Mouse (Mus musculus) embryonic stem cell, embryonic (primary cell): Measurements from ENCODE around the gene Bag2.

ENCODE experiments used
- CTCF ChIA-PET, 4 experiments: fragments of 300-600 bp in 2 of 4; fragments of 350-600 bp in 2 of 4; sonication (Branson Sonifier 250); formaldehyde crosslinking; loops; one replicate each; lab custom pipeline; 2022; ENCODE audit warnings: inconsistent platforms in 2 of 4; lab: Charles Lee
- POLR2A ChIA-PET, 4 experiments: fragments of 300-600 bp in 2 of 4; fragments of 350-600 bp in 2 of 4; sonication (Branson Sonifier 250); formaldehyde crosslinking; loops; one replicate each; lab custom pipeline; 2022; ENCODE audit warnings: antibody characterized with exemption in 4 of 4, inconsistent platforms in 1 of 4; lab: Charles Lee

Gene Bag2

DNA sequence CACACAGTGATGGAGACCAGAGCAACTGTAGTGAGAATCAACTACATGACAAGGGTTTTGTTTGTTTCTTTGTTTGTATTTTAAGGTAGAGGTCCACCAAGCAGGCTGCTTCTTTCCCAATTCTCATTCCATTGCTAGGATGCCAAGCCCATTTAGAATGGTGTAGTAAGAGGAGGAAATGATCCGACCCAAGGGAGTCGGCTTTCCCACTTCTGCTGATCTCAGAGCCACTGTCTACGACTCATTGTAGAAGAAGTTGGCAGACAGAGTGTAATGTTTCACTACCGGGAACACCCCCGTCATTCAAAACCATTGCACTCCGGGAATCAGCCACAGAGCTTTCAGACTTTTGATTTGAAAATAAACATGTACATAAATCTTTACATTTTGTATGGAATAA lies 33.1 kb downstream of the Bag2 start:
- CTCF ChIA-PET, result interaction anchor here in 1 of 4 experiments (1.3 kb wide), 1 partner anchor 15 kb away, joined by 4 read pairs; no protein-coding TSS in a partner anchor
- POLR2A ChIA-PET, result interaction anchor here in 3 of 4 experiments (0.6 to 1.3 kb wide), 5 partner anchors 10 to 119 kb away, joined by 3 to 4 read pairs (median 3); no protein-coding TSS in a partner anchor

DNA sequence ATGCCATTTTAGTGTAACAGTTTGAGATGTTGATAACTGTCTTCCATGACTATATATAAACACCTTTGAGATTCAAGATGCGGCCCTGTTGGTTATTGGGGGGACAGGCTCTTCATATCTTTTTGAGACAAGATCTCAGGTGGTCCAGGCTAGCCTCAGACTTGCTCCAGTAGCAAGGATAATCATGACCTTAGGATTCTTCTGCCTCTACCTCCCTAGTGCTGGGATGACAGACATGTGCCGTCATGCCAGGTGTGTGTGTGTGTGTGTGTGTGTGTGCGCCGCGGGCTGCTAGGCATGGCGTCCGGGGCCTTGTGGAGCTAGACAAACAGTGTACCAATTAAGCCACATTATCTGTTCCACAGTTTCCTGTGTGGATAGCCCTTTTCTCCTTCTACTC lies 36.6 kb downstream of the Bag2 start:
- CTCF ChIA-PET, result interaction anchor here in 2 of 4 experiments (0.7 to 1.8 kb wide), 2 partner anchors 19 to 22 kb away, joined by 4 to 7 read pairs; no protein-coding TSS in a partner anchor
- POLR2A ChIA-PET, result interaction anchor here in 2 of 4 experiments (0.6 to 1.9 kb wide), 5 partner anchors 11 to 676 kb away, joined by 3 to 5 read pairs (median 3); no protein-coding TSS in a partner anchor

DNA sequence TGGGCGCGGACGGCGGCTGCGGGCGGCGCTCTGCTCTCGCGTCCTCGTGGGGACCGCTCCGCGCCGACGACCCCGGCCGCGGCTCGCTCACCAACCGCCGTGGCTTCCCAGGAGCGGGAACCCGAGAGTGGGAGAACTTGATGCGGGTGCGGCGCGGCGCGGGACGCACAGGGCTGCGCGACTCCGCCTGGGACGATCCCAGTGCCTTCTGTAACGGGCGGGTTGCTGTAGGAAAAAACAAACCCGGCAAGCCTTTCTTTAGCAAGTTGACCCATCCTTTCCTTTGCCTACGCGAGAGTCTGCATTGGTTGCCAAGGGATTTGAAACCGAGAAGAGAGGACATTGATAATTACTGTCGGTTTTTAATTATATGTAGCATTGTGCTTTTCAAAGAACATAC lies 37.4 kb downstream of the Bag2 start:
- CTCF ChIA-PET, result no interaction called here
- POLR2A ChIA-PET, result interaction anchor here in 2 of 4 experiments (1.0 kb wide), 2 partner anchors 19 to 57 kb away, joined by 3 to 4 read pairs; no protein-coding TSS in a partner anchor

DNA sequence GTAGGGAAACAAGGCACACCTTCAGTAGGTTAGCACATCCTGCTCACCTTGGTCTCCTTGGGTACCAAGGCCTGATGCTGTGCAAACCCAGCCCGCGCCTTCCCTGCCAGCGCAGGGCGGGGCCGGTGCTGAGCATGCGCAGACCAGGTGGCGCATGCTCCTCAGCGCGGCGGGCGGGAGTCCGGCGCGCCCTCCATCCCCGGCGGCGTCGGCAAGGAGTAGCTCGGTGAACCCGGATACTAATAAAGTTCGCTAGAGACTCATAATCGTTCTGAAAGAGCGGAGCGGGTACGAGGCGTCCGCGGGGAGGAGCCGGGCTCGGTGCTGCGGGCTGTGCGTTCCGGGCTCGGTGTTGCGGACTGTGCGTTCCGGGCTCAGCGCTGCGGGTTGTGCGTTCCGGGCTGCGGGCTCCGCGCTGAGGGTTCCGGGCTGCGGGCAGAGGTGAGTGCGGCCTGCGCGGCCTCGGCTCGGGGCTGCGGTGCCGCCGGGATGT lies 37.8 kb downstream of the Bag2 start, which contains the start of gene Rab23:
TSS of gene Rab23 (plus strand) at position 155 of the 493 bp plus-strand sequence.
- ChIA-PET POLR2A (interaction anchor here in 2 of 4 experiments (1.0 kb wide), 2 partner anchors 20 to 56 kb away, joined by 3 to 4 read pairs; no protein-coding TSS in a partner anchor), CTCF (no interaction called here)

DNA sequence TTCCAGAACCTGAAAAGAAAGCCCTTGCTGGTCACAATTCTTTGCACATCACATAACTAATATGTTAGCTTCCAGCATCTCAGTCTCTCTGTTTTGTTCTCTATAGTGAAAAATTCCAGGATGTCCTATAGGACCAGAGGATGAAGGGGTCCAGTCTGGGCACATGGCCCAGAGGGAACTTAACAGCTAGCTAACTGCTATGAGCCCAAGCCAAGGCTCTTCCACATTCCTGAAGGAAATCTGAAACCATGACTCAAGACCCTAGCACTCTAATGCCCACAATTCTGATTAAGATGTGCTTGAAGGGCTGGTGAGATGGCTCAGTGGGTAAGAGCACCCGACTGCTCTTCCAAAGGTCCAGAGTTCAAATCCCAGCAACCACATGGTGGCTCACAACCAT lies 40.0 kb downstream of the Bag2 start:
- ChIA-PET POLR2A (interaction anchor here in 1 of 4 experiments (0.8 to 1.0 kb wide), 2 partner anchors 19 to 25 kb away, joined by 3 to 5 read pairs; no protein-coding TSS in a partner anchor), CTCF (interaction anchor here in 1 of 4 experiments (0.7 kb wide), 1 partner anchor 745 kb away, joined by 4 read pairs; no protein-coding TSS in a partner anchor)

DNA sequence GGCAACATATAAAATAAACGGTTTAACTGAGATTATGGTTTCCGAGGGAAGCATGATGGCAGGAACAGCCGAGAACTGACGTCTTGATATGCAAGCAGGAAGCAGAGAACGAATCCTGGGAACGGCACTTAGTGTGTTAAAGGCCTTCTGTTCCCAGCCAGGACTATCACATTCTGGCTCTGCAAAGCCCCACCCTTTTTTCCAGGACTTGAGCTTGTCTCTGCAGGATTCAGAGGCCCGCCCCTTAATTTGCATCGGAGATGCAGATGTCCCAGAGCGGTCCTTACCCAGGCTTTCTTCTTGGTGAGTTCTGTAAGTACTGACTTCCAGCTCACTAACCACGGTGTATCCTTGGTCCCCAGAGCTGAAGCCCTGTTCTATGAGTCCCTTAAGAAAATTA lies 42.8 kb downstream of the Bag2 start:
- ChIA-PET POLR2A (interaction anchor here in 2 of 4 experiments (0.6 to 1.7 kb wide), 20 partner anchors 9 to 259 kb away, joined by 3 to 7 read pairs (median 3); partner anchors contain the start of gene Dst (in 1 of the 2)), CTCF (interaction anchor here in 1 of 4 experiments (0.7 to 1.0 kb wide), 3 partner anchors 20 to 52 kb away, joined by 3 to 4 read pairs (median 4); no protein-coding TSS in a partner anchor)

DNA sequence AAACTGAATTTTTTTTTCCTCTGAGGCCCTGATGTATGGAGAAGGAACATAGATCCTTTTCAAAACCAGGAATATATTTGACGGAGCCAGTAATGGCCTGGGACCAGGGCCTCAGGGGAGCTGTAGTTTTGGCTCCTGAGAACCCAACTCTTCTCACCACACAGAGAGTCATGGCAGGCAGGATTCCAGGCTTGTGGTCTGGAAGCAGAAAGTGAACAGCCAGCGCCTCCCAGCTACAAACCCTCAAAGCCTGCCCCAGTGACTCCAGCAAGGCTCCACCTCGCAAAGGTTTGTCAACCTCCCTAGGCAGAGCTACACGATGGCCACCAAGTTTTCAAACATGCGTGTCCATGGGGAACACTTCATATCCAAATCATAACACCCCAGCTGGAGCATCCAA lies 45.6 kb downstream of the Bag2 start:
- POLR2A ChIA-PET, result interaction anchor here in 1 of 4 experiments (1.1 to 1.4 kb wide), 2 partner anchors 24 to 31 kb away, joined by 3 to 4 read pairs; no protein-coding TSS in a partner anchor
- CTCF ChIA-PET, result interaction anchor here in 1 of 4 experiments (0.6 kb wide), 1 partner anchor 354 kb away, joined by 3 read pairs; no protein-coding TSS in a partner anchor

DNA sequence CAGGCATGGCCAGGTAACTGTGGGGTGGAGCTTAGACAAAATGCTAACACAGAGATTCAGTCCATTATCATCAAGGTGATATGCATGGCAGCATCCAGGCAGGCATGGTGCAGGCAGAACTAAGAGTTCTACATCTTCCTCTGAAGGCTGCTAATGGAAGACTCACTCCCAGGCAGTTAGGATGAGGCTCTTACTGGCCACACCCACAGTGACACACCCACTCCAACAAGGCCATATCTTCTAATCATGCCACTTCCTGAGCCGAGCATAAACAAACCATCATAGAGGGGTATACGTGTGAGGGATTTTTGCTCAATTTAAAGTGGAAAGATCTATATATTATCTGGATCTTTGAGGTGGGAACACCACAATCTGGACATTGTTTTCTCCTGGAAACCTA lies 48.0 kb downstream of the Bag2 start:
- CTCF ChIA-PET, result no interaction called here

DNA sequence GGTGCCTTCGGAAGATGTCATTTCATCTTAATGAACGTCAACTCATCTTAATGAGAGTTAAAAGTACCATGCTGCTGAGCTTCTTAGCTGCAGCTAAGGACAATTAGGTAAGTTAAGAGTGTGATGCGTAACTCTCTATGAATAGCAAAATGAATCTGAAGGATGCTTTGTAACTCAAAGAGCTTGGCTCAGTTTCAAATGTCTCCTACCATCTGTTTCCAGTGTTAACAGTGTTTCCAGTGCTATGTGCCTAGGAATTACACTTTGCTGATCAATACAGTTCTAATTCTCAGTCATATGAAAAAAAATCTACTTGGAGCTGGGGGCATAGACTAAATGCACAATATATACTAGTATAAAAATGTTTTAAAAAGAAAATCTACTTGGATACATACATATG lies 56.4 kb downstream of the Bag2 start:
- CTCF ChIA-PET, result interaction anchor here in 1 of 4 experiments (0.6 kb wide), 1 partner anchor 840 kb away, joined by 3 read pairs; no protein-coding TSS in a partner anchor
- POLR2A ChIA-PET, result interaction anchor here in 1 of 4 experiments (1.5 kb wide), 1 partner anchor 10 kb away, joined by 3 read pairs; no protein-coding TSS in a partner anchor

More for the DNA sequence above, 48.0 kb downstream of the Bag2 start:
- POLR2A ChIA-PET, result no interaction called here

DNA sequence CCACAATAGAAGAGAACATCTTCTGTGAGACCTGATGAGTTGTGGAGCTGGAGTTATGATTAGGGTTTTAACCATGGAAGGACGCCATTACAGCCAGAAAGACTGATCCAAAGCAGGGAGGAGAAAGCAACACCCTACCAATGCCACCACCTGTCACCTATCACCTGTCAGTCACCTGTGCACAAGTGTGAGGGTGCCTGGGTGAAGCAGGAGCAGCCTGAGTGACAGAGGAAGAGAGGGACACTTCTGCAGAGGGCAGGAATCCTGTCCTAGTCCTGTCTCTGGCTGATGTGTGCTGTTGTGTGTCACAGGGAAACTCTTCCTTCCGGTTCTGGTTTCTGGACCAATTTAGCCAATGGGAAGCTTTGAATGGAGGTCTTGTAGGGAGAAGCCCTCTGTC lies 61.6 kb downstream of the Bag2 start:
- ChIA-PET POLR2A (no interaction called here), CTCF (interaction anchor here in 2 of 4 experiments (0.6 to 1.0 kb wide), 2 partner anchors 10 to 178 kb away, joined by 5 read pairs; no protein-coding TSS in a partner anchor)
